Mouse (Mus musculus): Measurements from ENCODE around the gene Uvssa.
"Not testable (repeated sequence)": the region's sequence is repeated elsewhere in the genome, so short reads cannot be mapped to it uniquely, and the experiment has no call there.

Uvssa gene

GRCm38 (mm10) chr5:33378302-33378854, at the start of gene Uvssa:
Gene Uvssa, plus strand, starts transcription at chr5:33378549.
- peak; percentile 99 for DNase-seq

GRCm38 (mm10) chr5:33334381-33335272, 43.7 kb upstream of the Uvssa start:
- no peak for DNase-seq

GRCm38 (mm10) chr5:33335273-33335976, 42.9 kb upstream of the Uvssa start, which contains the start of gene Maea:
Gene Maea, plus strand, starts transcription at chr5:33335509.
- peak; percentile 98 for DNase-seq

- peak; percentile 31 for DNase-seq
Measured at GRCm38 (mm10) chr5:33335977-33336360, 42.4 kb upstream of the Uvssa start.

- DNase-seq = no peak
Measured at GRCm38 (mm10) chr5:33337206-33337605, 41.1 kb upstream of the Uvssa start.

- DNase-seq = no peak
Measured at GRCm38 (mm10) chr5:33341165-33341564, 37.2 kb upstream of the Uvssa start.

- not testable (repeated sequence) for DNase-seq
Measured at GRCm38 (mm10) chr5:33342248-33342647, 36.1 kb upstream of the Uvssa start.

GRCm38 (mm10) chr5:33342821-33343220, 35.5 kb upstream of the Uvssa start:
- no peak for DNase-seq

GRCm38 (mm10) chr5:33343571-33343970, 34.8 kb upstream of the Uvssa start:
- no peak for DNase-seq

GRCm38 (mm10) chr5:33344070-33344469, 34.3 kb upstream of the Uvssa start:
- DNase-seq = no peak

- no peak for DNase-seq
Measured at GRCm38 (mm10) chr5:33347620-33348019, 30.7 kb upstream of the Uvssa start.

GRCm38 (mm10) chr5:33349205-33349604, 29.1 kb upstream of the Uvssa start:
- no peak for DNase-seq

- no peak for DNase-seq
Measured at GRCm38 (mm10) chr5:33349706-33350105, 28.6 kb upstream of the Uvssa start.

- no peak for DNase-seq
Measured at GRCm38 (mm10) chr5:33351556-33352272, 26.6 kb upstream of the Uvssa start.

GRCm38 (mm10) chr5:33352273-33352645, 26.1 kb upstream of the Uvssa start:
- no peak for DNase-seq

- no peak for DNase-seq
Measured at GRCm38 (mm10) chr5:33353011-33353410, 25.3 kb upstream of the Uvssa start.

- no peak for DNase-seq
Measured at GRCm38 (mm10) chr5:33357494-33357893, 20.9 kb upstream of the Uvssa start.

GRCm38 (mm10) chr5:33358467-33358866, 19.9 kb upstream of the Uvssa start:
- DNase-seq = no peak

- no peak for DNase-seq
Measured at GRCm38 (mm10) chr5:33363263-33363662, 15.1 kb upstream of the Uvssa start.

- DNase-seq = no peak
Measured at GRCm38 (mm10) chr5:33368651-33369050, 9.7 kb upstream of the Uvssa start.

- DNase-seq = no peak
Measured at GRCm38 (mm10) chr5:33371137-33371536, 7.2 kb upstream of the Uvssa start.

GRCm38 (mm10) chr5:33371668-33372067, 6.7 kb upstream of the Uvssa start:
- DNase-seq = no peak
